ENCODE assay signal across 10 mouse cellular contexts in genomic region chr13:63553436-63553835, GRCm38 (mm10). TPM values are rescaled to one million over a fixed set of nuclear protein-coding genes. Genes with fewer than 3 reads are reported as not detected.
DNase-seq lines count a peak whose midpoint lies in the region; ATAC-seq and TF ChIP-seq lines count a peak whose summit lies in the region.
"Had no signal": no experiment of that assay in that cellular context is flagged by ENCODE, and none has a peak within 500 bp of the region (broad histone marks: within the 10 kb centered on the region; RNA-seq: fewer than 3 reads in every experiment).

No protein-coding gene starts in this region.

- no peak for ATAC-seq in intestine, embryonic 14.5 days (replicated peaks; ENCODE audit: low FRiP score, low TSS enrichment, low read depth)
- no peak for ATAC-seq in intestine, postnatal 0 days
- ATAC-seq in forebrain, embryonic 13.5 days, result no peak
- ATAC-seq in kidney, embryonic 14.5 days (ENCODE audit: low FRiP score, low TSS enrichment), result no peak

- H3K4me3 ChIP-seq in intestine, embryonic 14.5 days (ENCODE audit: low read depth, low read length), result no peak overlapping the region
- no peak overlapping the region for H3K4me3 ChIP-seq in intestine, postnatal 0 days (ENCODE audit: low read depth, low read length)
- H3K4me3 ChIP-seq in cerebellum, adult 2 months (replicated peaks; ENCODE audit: insufficient read depth, low read depth, low read length), result peak overlapping the region; percentile 0
- no peak overlapping the region for H3K4me3 ChIP-seq in forebrain, embryonic 13.5 days
- H3K4me3 ChIP-seq in kidney, embryonic 14.5 days (ENCODE audit: low read length), result no peak overlapping the region

- no peak overlapping the region for H3K27ac ChIP-seq in intestine, embryonic 14.5 days (ENCODE audit: low read depth)
- H3K27ac ChIP-seq in intestine, postnatal 0 days (ENCODE audit: low read depth, low read length), result no peak overlapping the region
- peak overlapping the region; percentile 57 for H3K27ac ChIP-seq in cerebellum, adult 2 months (ENCODE audit: insufficient read depth, low read length)
- H3K27ac ChIP-seq in forebrain, embryonic 13.5 days, result peak overlapping the region; percentile 73
- no peak overlapping the region for H3K27ac ChIP-seq in kidney, embryonic 14.5 days (ENCODE audit: low read depth, low read length)
- H3K27ac ChIP-seq: macrophage had no signal

- WGBS in intestine, embryonic 14.5 days, result 48% methylated on average over 5 of the region's 5 CpGs
- WGBS in intestine, postnatal 0 days, result 60% methylated on average over 5 of the region's 5 CpGs
- WGBS in cerebellum, adult 2 months, result 5% methylated on average over 5 of the region's 5 CpGs
- WGBS in forebrain, embryonic 13.5 days, result 19% methylated on average over 5 of the region's 5 CpGs
- 78% methylated on average over 5 of the region's 5 CpGs for WGBS in kidney, embryonic 14.5 days

- peaks cover 89% of the 10 kb centered on the region for H3K4me1 ChIP-seq in intestine, embryonic 14.5 days (replicated peaks; ENCODE audit: control insufficient read depth, insufficient read depth, low read length)
- H3K4me1 ChIP-seq in intestine, postnatal 0 days (replicated peaks; ENCODE audit: control insufficient read depth, insufficient read depth, low read length), result no peaks in the 10 kb centered on the region
- peaks cover 49% of the 10 kb centered on the region for H3K4me1 ChIP-seq in cerebellum, adult 2 months (ENCODE audit: control insufficient read depth, insufficient read depth, low read length)
- peaks cover 100% of the 10 kb centered on the region for H3K4me1 ChIP-seq in forebrain, embryonic 13.5 days
- peaks cover 74% of the 10 kb centered on the region for H3K4me1 ChIP-seq in kidney, embryonic 14.5 days (ENCODE audit: control insufficient read depth, insufficient read depth, low read length)

- peak overlapping the region; percentile 33 for H3K4me2 ChIP-seq in intestine, embryonic 14.5 days (ENCODE audit: low read length)
- H3K4me2 ChIP-seq in intestine, postnatal 0 days (replicated peaks; ENCODE audit: low read depth), result no peak overlapping the region; the same call in 1 of the 2 replicates
- H3K4me2 ChIP-seq in forebrain, embryonic 13.5 days, result peak overlapping the region; percentile 25
- H3K4me2 ChIP-seq in kidney, embryonic 14.5 days (replicated peaks; ENCODE audit: low read depth, low read length), result no peak overlapping the region

- TF ChIP-seq CTCF in intestine, postnatal 0 days (IDR thresholded peaks at IDR 0.05; ENCODE audit: low read depth), result no peak
- TF ChIP-seq CTCF in cerebellum, adult 2 months (IDR thresholded peaks at IDR 0.05; ENCODE audit: borderline replicate concordance, insufficient read depth, low read depth, low read length), result no peak

- H3K27me3 ChIP-seq in intestine, embryonic 14.5 days (replicated peaks; ENCODE audit: control insufficient read depth, insufficient read depth, low read length), result no peaks in the 10 kb centered on the region
- no peaks in the 10 kb centered on the region for H3K27me3 ChIP-seq in intestine, postnatal 0 days (replicated peaks; ENCODE audit: control insufficient read depth, insufficient read depth, low read length)
- H3K27me3 ChIP-seq in cerebellum, adult 2 months (ENCODE audit: control insufficient read depth, insufficient read depth, low read length), result no peaks in the 10 kb centered on the region
- H3K27me3 ChIP-seq in forebrain, embryonic 13.5 days, result peaks cover 42% of the 10 kb centered on the region
- H3K27me3 ChIP-seq in kidney, embryonic 14.5 days (ENCODE audit: control insufficient read depth, insufficient read depth, low read length), result no peaks in the 10 kb centered on the region

- peaks cover 22% of the 10 kb centered on the region for H3K36me3 ChIP-seq in intestine, embryonic 14.5 days (ENCODE audit: control insufficient read depth, insufficient read depth, low read length)
- H3K36me3 ChIP-seq in intestine, postnatal 0 days (ENCODE audit: control insufficient read depth, insufficient read depth), result no peaks in the 10 kb centered on the region
- no peaks in the 10 kb centered on the region for H3K36me3 ChIP-seq in forebrain, embryonic 13.5 days (ENCODE audit: poor library complexity, severe bottlenecking)
- peaks cover 10% of the 10 kb centered on the region for H3K36me3 ChIP-seq in kidney, embryonic 14.5 days (ENCODE audit: control insufficient read depth, insufficient read depth, low read length)

- TF ChIP-seq POLR2A in cerebellum, adult 2 months (IDR thresholded peaks at IDR 0.05; ENCODE audit: borderline replicate concordance, insufficient read depth, low read length), result no peak

- no peaks in the 10 kb centered on the region for H3K9me3 ChIP-seq in intestine, embryonic 14.5 days (ENCODE audit: control insufficient read depth, low read length)
- no peaks in the 10 kb centered on the region for H3K9me3 ChIP-seq in intestine, postnatal 0 days (ENCODE audit: control insufficient read depth)
- H3K9me3 ChIP-seq in forebrain, embryonic 13.5 days (replicated peaks), result no peaks in the 10 kb centered on the region
- no peaks in the 10 kb centered on the region for H3K9me3 ChIP-seq in kidney, embryonic 14.5 days (ENCODE audit: control insufficient read depth, low read length)

- H3K9ac ChIP-seq in intestine, embryonic 14.5 days (ENCODE audit: low read length), result 0 out of 2 replicates have a peak overlapping the region, but pooled peaks have one; percentile 8
- no peak overlapping the region for H3K9ac ChIP-seq in intestine, postnatal 0 days (ENCODE audit: low read depth, low read length)
- no peak overlapping the region for H3K9ac ChIP-seq in forebrain, embryonic 13.5 days
- H3K9ac ChIP-seq in kidney, embryonic 14.5 days (ENCODE audit: low read depth, low read length), result no peak overlapping the region

- DNase-seq in intestine, embryonic 14.5 days (ENCODE audit: low spot score), result no peak
- peak; percentile 66 to 73 for DNase-seq in cerebellum, adult 2 months
- peak; percentile 49 for DNase-seq in lung, postnatal 10 days
- DNase-seq in B cell, adult 2 months, result no peak
- DNase-seq in urinary bladder, postnatal 25 days (ENCODE audit: low spot score), result no peak
- DNase-seq: kidney, adult 2 months had no signal

RNA-seq across cellular contexts. Expression of gene Ptch1, which starts 20.0 kb away (rescaled TPM):
- polyA plus RNA-seq in intestine, embryonic 14.5 days (2014; fragmentation: Nextera tagmentation; extraction: Ambion mirVana), result 62.8 and 68.0 TPM in 2 replicates
- 11.0 and 11.9 TPM in 2 replicates for polyA plus RNA-seq in intestine, postnatal 0 days (2015; fragmentation: Nextera tagmentation; extraction: Ambion mirVana)
- 63.6 and 63.7 TPM in 2 replicates for polyA plus RNA-seq in cerebellum, adult 2 months (2012; rRNA removed)
- 11.3 and 16.0 TPM in 2 replicates for polyA plus RNA-seq in forebrain, embryonic 13.5 days (2015; fragmentation: Nextera tagmentation; extraction: Ambion mirVana)
- 17.9 and 28.2 TPM in 2 replicates for polyA plus RNA-seq in kidney, embryonic 14.5 days (2014; fragmentation: Nextera tagmentation; extraction: Ambion mirVana)

RNA-seq across cellular contexts. Expression of gene Fancc, which starts 56.4 kb away (rescaled TPM):
- polyA plus RNA-seq in intestine, embryonic 14.5 days (2014; fragmentation: Nextera tagmentation; extraction: Ambion mirVana), result 18.3 and 25.7 TPM in 2 replicates
- 5.1 and 6.5 TPM in 2 replicates for polyA plus RNA-seq in intestine, postnatal 0 days (2015; fragmentation: Nextera tagmentation; extraction: Ambion mirVana)
- polyA plus RNA-seq in cerebellum, adult 2 months (2012; rRNA removed), result 18.4 and 18.6 TPM in 2 replicates
- 13.7 and 18.1 TPM in 2 replicates for polyA plus RNA-seq in forebrain, embryonic 13.5 days (2015; fragmentation: Nextera tagmentation; extraction: Ambion mirVana)
- polyA plus RNA-seq in kidney, embryonic 14.5 days (2014; fragmentation: Nextera tagmentation; extraction: Ambion mirVana), result 18.3 and 24.5 TPM in 2 replicates

Comparison
In these comparisons a context has a peak if more than half of its experiments do, and no peak if none do; other contexts are left out.
1. H3K4me2 ChIP-seq: peak in intestine, embryonic 14.5 days (single experiment) and forebrain, embryonic 13.5 days (single experiment); none in intestine, postnatal 0 days (single experiment) and kidney, embryonic 14.5 days (single experiment).
2. DNase-seq: peak in cerebellum, adult 2 months (2 of 2) and lung, postnatal 10 days (single experiment); none in intestine, embryonic 14.5 days (single experiment), B cell, adult 2 months (0 of 2) and urinary bladder, postnatal 25 days (single experiment).
3. H3K27ac ChIP-seq: peak in cerebellum, adult 2 months (single experiment) and forebrain, embryonic 13.5 days (single experiment); none in intestine, embryonic 14.5 days (single experiment), intestine, postnatal 0 days (single experiment) and kidney, embryonic 14.5 days (single experiment).